Comparison of ENCODE assay signal across 11 mouse cellular contexts in the genomic region with DNA sequence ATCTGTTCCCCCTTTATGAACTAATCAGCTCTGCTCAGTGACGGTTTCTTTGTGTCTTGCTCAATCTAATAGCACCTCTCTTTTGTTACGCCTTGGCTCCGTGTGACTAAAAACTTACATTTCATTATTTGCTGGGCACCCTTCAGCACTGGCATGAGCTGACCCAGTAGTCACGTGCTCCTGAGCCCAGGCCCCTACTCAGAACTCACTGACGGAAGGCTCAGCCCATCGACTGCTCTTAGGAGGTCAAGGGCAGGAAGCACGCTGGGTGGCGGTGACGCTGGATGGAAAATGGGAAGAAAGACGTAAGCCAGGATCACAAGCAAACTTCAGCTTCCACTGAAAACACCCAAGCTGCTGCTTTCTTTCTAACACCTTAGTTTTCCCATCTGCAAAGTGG. TPM values are rescaled to one million over a fixed set of nuclear protein-coding genes. Genes with fewer than 3 reads are reported as not detected.
DNase-seq lines count a peak whose midpoint lies in the region; ATAC-seq and TF ChIP-seq lines count a peak whose summit lies in the region.
"Had no signal": no experiment of that assay in that cellular context is flagged by ENCODE, and none has a peak within 500 bp of the region (broad histone marks: within the 10 kb centered on the region; RNA-seq: fewer than 3 reads in every experiment).

No protein-coding gene starts in this region.

- no peak overlapping the region for H3K4me2 ChIP-seq in forebrain, embryonic 11.5 days (ENCODE audit: low read depth, low read length, severe bottlenecking)
- H3K4me2 ChIP-seq in forebrain, embryonic 12.5 days: no peak overlapping the region
- no peak overlapping the region for H3K4me2 ChIP-seq in stomach, embryonic 14.5 days (replicated peaks; ENCODE audit: low read depth, low read length)
- no peak overlapping the region for H3K4me2 ChIP-seq in stomach, postnatal 0 days (replicated peaks; ENCODE audit: low read depth)
- peak overlapping the region; percentile 23; the same call in 1 of the 2 replicates for H3K4me2 ChIP-seq in lung, embryonic 16.5 days (ENCODE audit: low read depth, low read length)
- H3K4me2 ChIP-seq: hindbrain, embryonic 13.5 days had no signal

- H3K4me3 ChIP-seq in forebrain, embryonic 11.5 days (ENCODE audit: low read depth, low read length): no peak overlapping the region
- no peak overlapping the region for H3K4me3 ChIP-seq in forebrain, embryonic 12.5 days (replicated peaks)
- no peak overlapping the region for H3K4me3 ChIP-seq in stomach, embryonic 14.5 days (ENCODE audit: low read depth, low read length)
- H3K4me3 ChIP-seq in stomach, postnatal 0 days (ENCODE audit: low read depth, low read length): no peak overlapping the region
- H3K4me3 ChIP-seq in lung, embryonic 16.5 days (ENCODE audit: low read length): no peak overlapping the region
- H3K4me3 ChIP-seq: hindbrain, embryonic 13.5 days had no signal

- H3K9ac ChIP-seq in forebrain, embryonic 11.5 days (ENCODE audit: low read length): no peak overlapping the region
- H3K9ac ChIP-seq in forebrain, embryonic 12.5 days: no peak overlapping the region
- H3K9ac ChIP-seq in stomach, embryonic 14.5 days (replicated peaks; ENCODE audit: low read depth, low read length): no peak overlapping the region
- no peak overlapping the region for H3K9ac ChIP-seq in stomach, postnatal 0 days (ENCODE audit: low read length)
- no peak overlapping the region for H3K9ac ChIP-seq in lung, embryonic 16.5 days (ENCODE audit: low read length)
- H3K9ac ChIP-seq: hindbrain, embryonic 13.5 days had no signal

- no peaks in the 10 kb centered on the region for H3K36me3 ChIP-seq in forebrain, embryonic 11.5 days (ENCODE audit: control insufficient read depth, insufficient read depth, low read length)
- no peaks in the 10 kb centered on the region for H3K36me3 ChIP-seq in forebrain, embryonic 12.5 days (replicated peaks)
- H3K36me3 ChIP-seq in stomach, embryonic 14.5 days (ENCODE audit: control insufficient read depth, insufficient read depth, low read length): no peaks in the 10 kb centered on the region
- H3K36me3 ChIP-seq in stomach, postnatal 0 days (ENCODE audit: control insufficient read depth, insufficient read depth, low read length): no peaks in the 10 kb centered on the region
- H3K36me3 ChIP-seq in lung, embryonic 16.5 days (ENCODE audit: control insufficient read depth, insufficient read depth, low read length): no peaks in the 10 kb centered on the region
- H3K36me3 ChIP-seq: hindbrain, embryonic 13.5 days had no signal

- TF ChIP-seq EP300 in stomach, postnatal 0 days (optimal IDR thresholded peaks at IDR 0.05): no peak

- intact Hi-C loops in left cerebral cortex, postnatal 4 days (cut with DNase I): no loop called here

- TF ChIP-seq CTCF in stomach, postnatal 0 days (IDR thresholded peaks at IDR 0.05; ENCODE audit: low read depth): no peak

- H3K9me3 ChIP-seq in forebrain, embryonic 11.5 days (ENCODE audit: control insufficient read depth, low read length): no peaks in the 10 kb centered on the region
- H3K9me3 ChIP-seq in forebrain, embryonic 12.5 days: no peaks in the 10 kb centered on the region
- H3K9me3 ChIP-seq in stomach, embryonic 14.5 days (ENCODE audit: control insufficient read depth, low read depth, low read length): no peaks in the 10 kb centered on the region
- H3K9me3 ChIP-seq in stomach, postnatal 0 days (ENCODE audit: control insufficient read depth, low read length): no peaks in the 10 kb centered on the region
- H3K9me3 ChIP-seq in lung, embryonic 16.5 days (ENCODE audit: control insufficient read depth, low read length): no peaks in the 10 kb centered on the region
- H3K9me3 ChIP-seq: hindbrain, embryonic 13.5 days had no signal

- peaks cover 9% of the 10 kb centered on the region; the same call in 1 of the 2 replicates for H3K4me1 ChIP-seq in forebrain, embryonic 11.5 days (replicated peaks; ENCODE audit: control insufficient read depth, insufficient read depth, low read length)
- H3K4me1 ChIP-seq in forebrain, embryonic 12.5 days: peaks cover 17% of the 10 kb centered on the region
- no peaks in the 10 kb centered on the region for H3K4me1 ChIP-seq in stomach, embryonic 14.5 days (ENCODE audit: control insufficient read depth, insufficient read depth, low read length)
- H3K4me1 ChIP-seq in stomach, postnatal 0 days (replicated peaks; ENCODE audit: control insufficient read depth, insufficient read depth): no peaks in the 10 kb centered on the region
- no peaks in the 10 kb centered on the region; the same call in 1 of the 2 replicates for H3K4me1 ChIP-seq in lung, embryonic 16.5 days (replicated peaks; ENCODE audit: control insufficient read depth, insufficient read depth, low read length)

- H3K27me3 ChIP-seq in forebrain, embryonic 11.5 days (ENCODE audit: control insufficient read depth, insufficient read depth, low read length): no peaks in the 10 kb centered on the region
- H3K27me3 ChIP-seq in forebrain, embryonic 12.5 days: no peaks in the 10 kb centered on the region
- H3K27me3 ChIP-seq in stomach, embryonic 14.5 days (ENCODE audit: control insufficient read depth, insufficient read depth, low read length): no peaks in the 10 kb centered on the region
- no peaks in the 10 kb centered on the region for H3K27me3 ChIP-seq in stomach, postnatal 0 days (ENCODE audit: control insufficient read depth, insufficient read depth, low read length)
- no peaks in the 10 kb centered on the region for H3K27me3 ChIP-seq in lung, embryonic 16.5 days (ENCODE audit: control insufficient read depth, insufficient read depth, low read depth, low read length)

- peak; percentile 64; the same call in 1 of the 2 replicates for ATAC-seq in forebrain, embryonic 11.5 days (replicated peaks; ENCODE audit: low FRiP score)
- no peak for ATAC-seq in forebrain, embryonic 12.5 days (ENCODE audit: low FRiP score)
- ATAC-seq in stomach, embryonic 14.5 days (ENCODE audit: insufficient number of reproducible peaks, insufficient read depth, low FRiP score, low read depth): peak; percentile 28; the same call in 1 of the 2 replicates
- no peak; the same call in 1 of the 2 replicates for ATAC-seq in stomach, postnatal 0 days (ENCODE audit: low FRiP score, low TSS enrichment)
- ATAC-seq in lung, embryonic 16.5 days (ENCODE audit: low read depth): peak; percentile 65

- DNase-seq in forebrain, embryonic 11.5 days (ENCODE audit: low spot score): no peak
- DNase-seq in stomach, postnatal 0 days (ENCODE audit: low spot score): no peak
- DNase-seq in testis, postnatal 14 days (ENCODE audit: low spot score): no peak
- DNase-seq in left cerebral cortex, postnatal 4 days: no peak
- DNase-seq: cerebellum, postnatal 10 days; gastrocnemius, postnatal 10 days; thymus, postnatal 14 days had no signal

- H3K27ac ChIP-seq in forebrain, embryonic 11.5 days (ENCODE audit: low read depth, low read length): no peak overlapping the region
- H3K27ac ChIP-seq in forebrain, embryonic 12.5 days: no peak overlapping the region
- no peak overlapping the region for H3K27ac ChIP-seq in stomach, embryonic 14.5 days (ENCODE audit: low read length)
- no peak overlapping the region for H3K27ac ChIP-seq in stomach, postnatal 0 days (replicated peaks)
- no peak overlapping the region for H3K27ac ChIP-seq in lung, embryonic 16.5 days (ENCODE audit: low read length)
- H3K27ac ChIP-seq: hindbrain, embryonic 13.5 days had no signal

- WGBS in forebrain, embryonic 11.5 days: 47% methylated on average over 10 of the region's 10 CpGs
- WGBS in forebrain, embryonic 12.5 days: 46% methylated on average over 10 of the region's 10 CpGs
- 51% methylated on average over 10 of the region's 10 CpGs for WGBS in stomach, embryonic 14.5 days
- WGBS in stomach, postnatal 0 days: 52% methylated on average over 10 of the region's 10 CpGs
- 29% methylated on average over 10 of the region's 10 CpGs for WGBS in lung, embryonic 16.5 days

RNA-seq across cellular contexts. Expression of gene Kcnf1, which starts 7.1 kb away (rescaled TPM):
- polyA plus RNA-seq in forebrain, embryonic 11.5 days (2014; fragmentation: Nextera tagmentation; extraction: Ambion mirVana): 0.80 and 0.84 TPM in 2 replicates
- polyA plus RNA-seq in forebrain, embryonic 12.5 days (2016; fragmentation: Nextera tagmentation; extraction: Ambion mirVana): 2.3 and 2.8 TPM in 2 replicates
- 0.38 and 0.43 TPM in 2 replicates for polyA plus RNA-seq in stomach, embryonic 14.5 days (2014; fragmentation: Nextera tagmentation; extraction: Ambion mirVana)
- polyA plus RNA-seq in stomach, postnatal 0 days (2015; fragmentation: Nextera tagmentation; extraction: Ambion mirVana): 0.59 and 0.70 TPM in 2 replicates
- 0.29 and 0.40 TPM in 2 replicates for polyA plus RNA-seq in lung, embryonic 16.5 days (2015; fragmentation: Nextera tagmentation; extraction: Ambion mirVana)
- total RNA-seq in left cerebral cortex, postnatal 4 days (2021): 10 to 100 TPM; 35.1 to 36.1 TPM

Comparison
In these comparisons a context has a peak if more than half of its experiments do, and no peak if none do; other contexts are left out.
1. ATAC-seq: peak in forebrain, embryonic 11.5 days (single experiment), stomach, embryonic 14.5 days (single experiment) and lung, embryonic 16.5 days (single experiment); none in forebrain, embryonic 12.5 days (single experiment) and stomach, postnatal 0 days (single experiment).